Mouse (Mus musculus) CD8-positive naive resting alpha-beta T cell, adult 57 days (primary cell): Measurements from ENCODE around the gene Map3k7cl. TPM values are rescaled to one million over a fixed set of nuclear protein-coding genes. Genes with fewer than 3 reads are reported as not detected.

ENCODE experiments used
- total RNA-seq: library from RNA; stranded (reverse); gene quantifications from one replicate; pipeline ENCODE4 v1.2.4, GENCODE M21; 2023

Gene Map3k7cl
- not detected for total RNA-seq

DNA sequence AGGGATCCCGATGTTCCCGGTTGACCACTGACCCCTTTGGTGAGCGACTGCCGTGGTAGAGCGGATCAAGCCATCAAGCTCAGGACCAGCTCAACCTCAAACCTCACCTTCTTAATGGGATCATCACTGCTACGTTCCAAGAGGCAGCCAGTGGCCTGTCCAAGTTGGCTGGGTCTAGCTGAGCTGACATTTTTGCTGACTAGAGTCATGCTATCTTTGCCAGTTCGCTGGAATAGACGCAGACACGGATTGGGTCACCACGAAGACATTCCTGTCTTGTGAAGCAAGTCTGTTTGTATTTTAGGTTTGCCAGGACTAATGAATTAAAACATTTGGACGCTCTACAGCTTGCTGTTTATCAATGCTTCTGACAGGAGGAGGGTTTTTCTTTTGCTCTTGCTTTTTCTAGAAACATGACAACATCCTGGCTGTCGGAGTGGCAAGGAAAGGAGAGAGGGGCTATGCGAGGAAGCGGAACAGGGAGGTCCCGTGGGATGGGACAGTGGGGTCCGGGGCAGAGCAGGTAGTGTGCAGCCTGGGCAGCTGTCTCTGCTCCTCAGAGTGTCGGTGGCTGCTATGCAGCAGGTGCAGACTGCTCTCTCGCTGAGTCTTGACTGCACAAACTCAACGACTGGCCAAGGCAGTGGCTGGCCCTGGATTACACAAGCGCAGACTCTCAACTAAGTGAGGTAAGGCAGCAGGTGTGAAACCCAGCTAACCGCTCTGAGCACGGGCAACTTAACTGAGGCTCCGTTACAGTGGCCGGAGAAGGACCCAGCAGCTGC is at the start of gene Map3k7cl:
Map3k7cl (plus strand) TSS at position 424 of the 785 bp plus-strand sequence.

Other genes starting within 250 kb of the Map3k7cl start
- 28.9 TPM for gene N6amt1, start 199.1 kb upstream of the Map3k7cl start, total RNA-seq
- 45.7 TPM for gene Ltn1, start 120.7 kb upstream of the Map3k7cl start, total RNA-seq
- 8.3 TPM for gene Rwdd2b, start 112.8 kb upstream of the Map3k7cl start, total RNA-seq
- 112 TPM for gene Usp16, start 98.6 kb upstream of the Map3k7cl start, total RNA-seq
- 145 TPM for gene Cct8, start 57.5 kb upstream of the Map3k7cl start, total RNA-seq
- gene Bach1, start 145.6 kb downstream of the Map3k7cl start, total RNA-seq = 29.1 TPM